Mouse (Mus musculus) forebrain, embryonic 14.5 days (tissue): Measurements from ENCODE around the gene Coq10a. TPM values are rescaled to one million over a fixed set of nuclear protein-coding genes. Genes with fewer than 3 reads are reported as not detected.
A peak's percentile ranks its signal among the peaks of the same experiment; 100 is the strongest.
"Not testable (repeated sequence)": the region's sequence is repeated elsewhere in the genome, so short reads cannot be mapped to it uniquely, and the experiment has no call there.

Experiments
- ATAC-seq: fragments of 200-750 bp; cut with Nextera tagmentation; 2 replicates; pipeline ENCODE4 v1.8.0; 2017; ENCODE audit warnings: mild to moderate bottlenecking, moderate library complexity
- DNase-seq: peaks from one replicate; pipeline ENCODE4 v3.0.0-alpha.2; 2015; ENCODE audit warnings: low spot score
- H3K27ac ChIP-seq: fragments of 300-500 bp; sonication (generic); 2 replicates; pipeline ENCODE4 v1.5.1; 2014; ENCODE audit warnings: low read depth, mild to moderate bottlenecking, control low read depth, low read length, moderate library complexity
- H3K27me3 ChIP-seq: fragments of 300-500 bp; sonication (generic); replicated peaks from 2 replicates; pipeline ENCODE4 v1.6.1; 2014; ENCODE audit warnings: low read length, control low read depth, mixed read lengths; ENCODE audit not compliant: control insufficient read depth, insufficient read depth
- H3K36me3 ChIP-seq: fragments of 300-500 bp; sonication (generic); 2 replicates; pipeline ENCODE4 v1.6.1; 2014; ENCODE audit warnings: low read length, control low read depth; ENCODE audit not compliant: control insufficient read depth, insufficient read depth
- H3K4me1 ChIP-seq: fragments of 300-500 bp; sonication (generic); 2 replicates; pipeline ENCODE4 v1.6.1; 2014; ENCODE audit warnings: antibody characterized with exemption, low read length, control low read depth; ENCODE audit not compliant: control insufficient read depth, insufficient read depth
- H3K4me2 ChIP-seq: fragments of 300-500 bp; sonication (generic); 2 replicates; pipeline ENCODE4 v1.6.1; 2014; ENCODE audit warnings: mild to moderate bottlenecking, control low read depth, low read length
- H3K4me3 ChIP-seq: fragments of 300-500 bp; sonication (generic); 2 replicates; pipeline ENCODE4 v1.5.1; 2014; ENCODE audit warnings: low read depth, low read length, control low read depth
- H3K9ac ChIP-seq: fragments of 300-500 bp; sonication (generic); 2 replicates; pipeline ENCODE4 v1.6.1; 2014; ENCODE audit warnings: mild to moderate bottlenecking, low read length, control low read depth, moderate library complexity
- H3K9me3 ChIP-seq: fragments of 300-500 bp; sonication (generic); replicated peaks from 2 replicates; pipeline ENCODE4 v1.6.1; 2016; ENCODE audit warnings: low read length, control low read depth, mixed read lengths; ENCODE audit not compliant: control insufficient read depth
- WGBS: fragments of 180-500 bp; shearing (Covaris S2); extraction: QIAGEN DNeasy Blood & Tissue Kit; methylation state at CpG from one replicate; pipeline ENCODE4 v1.1.7; 2014; 5-methylcytosine and 5-hydroxymethylcytosine counted together
- polyA plus RNA-seq: library from polyadenylated mRNA; unstranded; fragments of >200 nt; fragmentation: Nextera tagmentation; extraction: Ambion mirVana; gene quantifications from 2 replicates; pipeline ENCODE4 v1.2.1, GENCODE M21; 2014

Coq10a gene
- polyA plus RNA-seq, 1 experiment from 2014 or later, result 22.8 TPM

DNA sequence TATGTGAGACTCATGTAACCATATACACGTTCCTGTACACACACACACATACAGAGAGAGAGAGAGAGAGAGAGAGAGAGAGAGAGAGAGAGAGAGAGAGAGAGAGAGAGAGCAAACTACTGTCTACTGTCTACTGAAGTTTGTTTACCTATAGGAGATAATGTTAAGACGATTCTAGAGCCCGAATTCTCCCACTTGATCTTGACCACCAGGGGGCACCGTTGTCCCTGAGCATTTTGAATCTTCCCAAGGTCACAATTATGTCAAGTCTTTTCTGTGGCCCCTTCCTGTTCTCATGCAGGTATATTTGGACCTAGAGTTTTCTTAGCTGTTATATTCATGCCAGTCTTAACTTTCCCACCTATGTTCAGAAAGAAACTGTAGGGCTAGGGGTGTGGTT lies 33.2 kb downstream of the Coq10a start:
- Histone ChIP-seq H3K4me3 (no peak overlapping the region), H3K27ac (no peak overlapping the region), H3K4me2 (no peak overlapping the region), H3K27me3 (no peaks in the 10 kb centered on the region), H3K36me3 (peaks cover 5% of the 10 kb centered on the region), H3K9ac (no peak overlapping the region), H3K4me1 (peaks cover 10% of the 10 kb centered on the region), H3K9me3 (no peaks in the 10 kb centered on the region)
- ATAC-seq (no peak), DNase-seq (peak; percentile 78)
- WGBS, result 0% methylated on average over 4 of the region's 4 CpGs

GRCm38 (mm10) chr10:128332358-128333249 lies 36.2 kb downstream of the Coq10a start:
- not testable (repeated sequence) for H3K4me2 ChIP-seq, H3K9ac ChIP-seq, H3K27ac ChIP-seq, ATAC-seq, H3K4me3 ChIP-seq, H3K27me3 ChIP-seq, H3K4me1 ChIP-seq, DNase-seq, H3K9me3 ChIP-seq
- 82% methylated on average over 5 of the region's 6 CpGs for WGBS
- peaks cover 17% of the 10 kb centered on the region for H3K36me3 ChIP-seq

GRCm38 (mm10) chr10:128327610-128328009 lies 41.2 kb downstream of the Coq10a start:
- ATAC-seq, result no peak

DNA sequence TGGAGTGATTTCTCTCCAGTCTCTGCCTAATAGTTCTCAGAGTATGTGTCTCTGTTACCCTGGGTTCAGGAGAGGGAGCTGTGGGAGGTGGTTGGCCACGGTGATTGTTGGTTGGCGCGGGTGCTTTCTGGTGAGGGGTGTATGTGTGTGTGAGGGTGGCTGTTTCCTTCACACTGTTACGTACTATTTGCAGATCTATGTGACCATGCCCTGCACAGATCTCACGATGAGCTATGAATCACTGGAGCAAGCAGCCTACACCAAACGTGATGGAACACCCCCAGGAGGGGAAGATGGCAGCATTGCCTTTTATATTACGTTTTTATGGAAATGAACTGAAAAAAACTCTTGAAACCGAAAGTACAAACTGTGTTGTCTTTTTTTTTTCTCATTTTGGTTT lies 42.0 kb downstream of the Coq10a start:
- ATAC-seq (no peak), DNase-seq (no peak)
- no peak overlapping the region for H3K9ac ChIP-seq
- H3K36me3 ChIP-seq, result peaks cover 42% of the 10 kb centered on the region
- H3K4me1 ChIP-seq, result peaks cover 12% of the 10 kb centered on the region
- WGBS, result 96% methylated on average over 8 of the region's 8 CpGs
- H3K27me3 ChIP-seq, result no peaks in the 10 kb centered on the region
- H3K9me3 ChIP-seq, result no peaks in the 10 kb centered on the region
- H3K4me3 ChIP-seq, result no peak overlapping the region
- H3K27ac ChIP-seq, result no peak overlapping the region
- no peak overlapping the region for H3K4me2 ChIP-seq

More at GRCm38 (mm10) chr10:128327610-128328009, 41.2 kb downstream of the Coq10a start:
- H3K27me3 ChIP-seq, result no peaks in the 10 kb centered on the region
- H3K36me3 ChIP-seq, result peaks cover 42% of the 10 kb centered on the region
- no peak for DNase-seq
- H3K9ac ChIP-seq, result no peak overlapping the region
- H3K9me3 ChIP-seq, result no peaks in the 10 kb centered on the region
- no peak overlapping the region for H3K27ac ChIP-seq
- no peak overlapping the region for H3K4me3 ChIP-seq
- H3K4me2 ChIP-seq, result no peak overlapping the region
- 87% methylated on average over 10 of the region's 10 CpGs for WGBS
- H3K4me1 ChIP-seq, result peaks cover 12% of the 10 kb centered on the region

GRCm38 (mm10) chr10:128323516-128323915 lies 45.3 kb downstream of the Coq10a start:
- no peaks in the 10 kb centered on the region for H3K27me3 ChIP-seq
- H3K9ac ChIP-seq, result peak overlapping the region; percentile 98
- WGBS, result 90% methylated on average over 8 of the region's 8 CpGs
- peaks cover 60% of the 10 kb centered on the region for H3K36me3 ChIP-seq
- H3K9me3 ChIP-seq, result no peaks in the 10 kb centered on the region
- peak overlapping the region; percentile 85 for H3K4me2 ChIP-seq
- DNase-seq, result no peak
- peak overlapping the region; percentile 97; the same call in 1 of the 2 replicates for H3K27ac ChIP-seq
- H3K4me1 ChIP-seq, result peaks cover 16% of the 10 kb centered on the region
- peak overlapping the region; percentile 93 for H3K4me3 ChIP-seq
- no peak for ATAC-seq

- Histone ChIP-seq H3K4me1 (peaks cover 16% of the 10 kb centered on the region), H3K36me3 (peaks cover 60% of the 10 kb centered on the region)
These were observed 46.4 kb downstream of the Coq10a start, which contains the start of gene Cnpy2 for GRCm38 (mm10) chr10:128322141-128323108. Gene Cnpy2, plus strand, starts transcription at chr10:128322459.

GRCm38 (mm10) chr10:128321641-128322040 lies 47.2 kb downstream of the Coq10a start:
- DNase-seq (no peak), ATAC-seq (no peak)
- Histone ChIP-seq H3K4me1 (peaks cover 16% of the 10 kb centered on the region), H3K4me3 (peak overlapping the region; percentile 93), H3K27me3 (no peaks in the 10 kb centered on the region), H3K4me2 (peak overlapping the region; percentile 85), H3K9me3 (no peaks in the 10 kb centered on the region), H3K27ac (no peak overlapping the region), H3K9ac (peak overlapping the region; percentile 98), H3K36me3 (peaks cover 58% of the 10 kb centered on the region)
- WGBS, result 61% methylated on average over 12 of the region's 12 CpGs

More at GRCm38 (mm10) chr10:128322141-128323108, 46.4 kb downstream of the Coq10a start, which contains the start of gene Cnpy2:
- under 1% methylated on average over 40 of the region's 40 CpGs for WGBS
- DNase-seq (peak; percentile 98), ATAC-seq (peak; percentile 99)
- H3K4me2 ChIP-seq, result peak within 1 kb of the TSS; percentile 85
- H3K9me3 ChIP-seq, result no peaks in the 10 kb centered on the region
- peak within 1 kb of the TSS; percentile 97 for H3K27ac ChIP-seq
- no peaks in the 10 kb centered on the region for H3K27me3 ChIP-seq
- H3K9ac ChIP-seq, result peak within 1 kb of the TSS; percentile 98
- H3K4me3 ChIP-seq, result peak within 1 kb of the TSS; percentile 93

- 94% methylated on average over 8 of the region's 8 CpGs for WGBS
- no peaks in the 10 kb centered on the region for H3K9me3 ChIP-seq
- peaks cover 87% of the 10 kb centered on the region for H3K36me3 ChIP-seq
- H3K4me2 ChIP-seq, result no peak overlapping the region
- no peak overlapping the region for H3K27ac ChIP-seq
- DNase-seq (no peak), ATAC-seq (no peak)
- no peak overlapping the region for H3K4me3 ChIP-seq
- no peaks in the 10 kb centered on the region for H3K4me1 ChIP-seq
- no peaks in the 10 kb centered on the region for H3K27me3 ChIP-seq
- no peak overlapping the region for H3K9ac ChIP-seq
These were observed 53.2 kb downstream of the Coq10a start for GRCm38 (mm10) chr10:128315578-128315977.
